Mouse (Mus musculus): ENCODE results near the gene Vmn1r37.
"Not testable (repeated sequence)": the region's sequence is repeated elsewhere in the genome, so short reads cannot be mapped to it uniquely, and the experiment has no call there.

- TF ChIP-seq POLR2A, CTCF (IDR thresholded peaks at IDR 0.05; ENCODE audit: insufficient read depth, low read depth, low read length): not testable (repeated sequence)
Observed at GRCm38 (mm10) chr6:66719068-66719467, 10.1 kb upstream of the Vmn1r37 start, which contains the start of gene Vmn1r36.
